Mouse (Mus musculus): Measurements from ENCODE around the gene Gmps. TPM values are rescaled to one million over a fixed set of nuclear protein-coding genes. Genes with fewer than 3 reads are reported as not detected.

The Gmps gene
- total RNA-seq (2021) = 10 to 100 TPM; 39.1 to 40.8 TPM
- long read RNA-seq, experiment 1, full-length matches to known transcripts = 38 of 45 reads
- long read RNA-seq, experiment 1, partial matches to known transcripts = 3 of 45 reads
- long read RNA-seq, experiment 1, other reads (novel, unspliced or antisense) = 4 of 45 reads
- long read RNA-seq, experiment 2, full-length matches to known transcripts = 28 of 36 reads
- long read RNA-seq, experiment 2, partial matches to known transcripts = 3 of 36 reads
- long read RNA-seq, experiment 2, other reads (novel, unspliced or antisense) = 5 of 36 reads

GRCm38 (mm10) chr3:63975955-63976908 lies at the start of gene Gmps:
Gene Gmps (plus strand): TSS chr3:63976106.
- peak; percentile 91 to 93 for DNase-seq (ENCODE audit: low spot score in 2 of 2)
- intact Hi-C loops (cut with DNase I) = no loop called here

DNA sequence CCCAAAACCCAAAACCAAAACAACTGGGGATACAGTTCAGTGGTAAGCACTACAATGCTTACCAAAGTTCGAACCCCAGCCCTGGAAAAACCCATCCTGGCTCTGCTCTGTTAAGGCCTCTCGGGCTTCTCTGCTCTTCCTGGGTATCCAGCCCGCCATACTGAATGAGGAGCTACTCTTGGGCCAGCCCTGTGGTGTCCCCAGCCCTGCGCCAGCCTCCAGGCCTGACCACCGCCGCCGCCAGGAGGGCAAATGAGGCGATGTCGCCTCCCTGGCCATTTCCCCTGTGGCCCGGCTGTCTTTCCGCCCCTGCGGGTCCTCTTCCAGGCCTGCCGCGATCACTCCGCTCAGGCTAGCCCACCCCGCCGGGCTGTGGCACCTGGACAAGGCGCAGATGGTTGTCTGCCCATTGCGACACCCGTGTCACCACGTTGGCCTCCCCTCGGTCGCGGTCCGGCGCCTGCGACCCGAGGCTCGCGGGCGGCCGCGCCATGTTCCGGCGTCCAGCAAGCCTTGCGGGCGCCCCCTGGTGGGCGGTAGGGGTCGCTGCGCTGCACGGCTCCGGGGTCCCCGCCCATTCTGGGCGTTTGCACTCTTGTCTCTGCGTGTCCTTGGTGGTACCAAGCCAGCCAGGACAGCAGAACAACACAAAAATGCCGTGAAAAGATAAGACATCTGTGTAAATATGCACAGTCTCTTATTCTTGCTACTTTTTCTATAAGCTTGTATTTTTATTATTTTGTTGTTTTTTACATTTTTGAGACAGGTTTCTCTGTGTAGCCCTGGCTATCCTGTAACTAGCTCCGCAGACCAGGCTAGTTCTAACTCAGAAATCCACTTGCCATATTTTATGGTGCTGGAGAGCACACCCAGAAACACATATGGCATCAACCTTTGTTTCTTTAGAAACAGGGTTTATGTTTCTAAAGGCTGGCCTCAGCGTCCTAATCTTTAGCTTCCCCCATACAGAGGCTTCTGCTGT lies 46.7 kb upstream of the Gmps start, which contains the start of gene E130311K13Rik:
TSS of gene E130311K13Rik (minus strand) at position 595 of the 982 bp plus-strand sequence.
- intact Hi-C loops (cut with DNase I) = no loop called here

DNA sequence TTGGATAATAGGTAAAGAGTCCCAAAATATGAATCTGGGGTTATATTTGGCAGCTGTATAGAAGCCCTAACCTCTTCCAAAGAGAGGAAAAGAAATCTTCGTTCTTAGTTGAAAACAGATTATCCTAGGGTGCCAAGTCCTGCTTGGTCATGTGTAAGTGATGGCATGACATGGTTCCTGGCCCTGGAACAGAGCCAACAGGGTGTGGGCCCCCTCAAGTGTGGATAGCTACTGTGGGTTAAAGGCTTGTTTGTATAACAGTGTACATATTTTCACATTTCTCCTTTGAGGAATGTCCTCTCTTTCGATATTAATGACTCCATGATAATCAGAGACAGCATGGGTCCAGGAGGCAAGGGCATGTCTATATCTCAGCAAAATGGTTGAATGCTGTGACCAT lies 37.0 kb upstream of the Gmps start:
- intact Hi-C loops (cut with DNase I) = no loop called here
- DNase-seq (ENCODE audit: low spot score in 2 of 2) = no peak

More for the DNA sequence above, 46.7 kb upstream of the Gmps start, which contains the start of gene E130311K13Rik:
- peak; percentile 87 to 92 for DNase-seq (ENCODE audit: low spot score in 2 of 2)

- intact Hi-C loops (cut with DNase I) = no loop called here
- peak; percentile 56 to 78 for DNase-seq (ENCODE audit: low spot score in 2 of 2)
Measured at GRCm38 (mm10) chr3:63941204-63941850, 34.6 kb upstream of the Gmps start.

DNA sequence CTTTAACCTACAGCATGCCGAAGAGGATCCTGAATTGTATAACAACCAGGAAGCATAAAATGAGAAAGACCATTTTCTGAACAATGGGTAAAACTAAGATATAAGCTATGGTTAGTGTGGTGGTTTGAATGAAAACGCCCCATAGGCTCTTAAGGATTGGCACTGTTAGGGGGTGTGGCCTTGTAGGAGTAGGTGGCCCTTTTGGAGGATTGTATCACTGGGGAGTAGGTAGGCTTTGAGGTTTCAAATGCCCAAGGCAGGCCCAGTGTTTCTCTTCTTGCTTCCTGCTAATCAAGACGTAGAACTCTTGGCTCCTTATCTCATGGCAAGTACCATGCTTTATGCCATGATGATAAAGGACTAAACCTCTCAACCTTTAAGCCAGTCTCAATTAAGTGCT lies 26.1 kb upstream of the Gmps start:
- intact Hi-C loops (cut with DNase I) = no loop called here
- no peak for DNase-seq (ENCODE audit: low spot score in 2 of 2)

DNA sequence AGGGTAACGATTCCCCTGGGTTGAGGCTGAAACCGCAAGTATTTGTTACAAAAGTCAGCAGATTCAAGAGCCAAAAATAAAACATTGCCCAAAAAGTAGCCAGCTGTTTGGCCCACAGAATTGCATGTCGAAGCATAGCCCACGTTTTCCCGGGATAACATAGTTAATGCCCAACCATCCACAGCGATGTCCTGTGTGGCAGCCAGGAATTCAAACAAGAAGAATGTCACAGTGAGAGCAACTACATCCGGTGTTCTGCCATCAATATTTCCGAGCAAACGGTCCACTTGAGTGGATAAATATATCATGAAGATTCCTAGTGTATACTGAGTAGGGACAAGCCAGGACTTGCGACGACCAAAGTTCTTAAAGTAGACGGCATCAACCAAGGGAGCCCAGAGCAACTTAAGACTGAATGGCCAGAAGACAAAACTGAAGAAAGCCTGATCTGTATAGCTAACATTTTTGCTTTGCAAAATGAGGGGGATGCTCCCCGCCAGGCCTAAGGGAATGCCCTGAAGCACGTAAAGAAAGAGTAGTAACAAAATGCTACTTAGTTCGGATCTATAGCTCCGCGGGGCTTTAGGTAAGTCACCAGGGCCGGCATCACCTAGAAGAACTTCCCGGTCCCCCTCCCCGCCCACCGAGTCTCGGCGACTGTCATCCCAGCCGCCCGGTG lies 12.3 kb upstream of the Gmps start:
- peak in 1 of 2 experiments; percentile 10 for DNase-seq (ENCODE audit: low spot score in 2 of 2)
- intact Hi-C loops (cut with DNase I) = no loop called here

GRCm38 (mm10) chr3:63964100-63964921 lies 11.6 kb upstream of the Gmps start, which contains the start of gene Slc33a1:
Gene Slc33a1 (minus strand): TSS chr3:63964768.
- intact Hi-C loops (cut with DNase I) = no loop called here
- DNase-seq (ENCODE audit: low spot score in 2 of 2) = peak; percentile 100

DNA sequence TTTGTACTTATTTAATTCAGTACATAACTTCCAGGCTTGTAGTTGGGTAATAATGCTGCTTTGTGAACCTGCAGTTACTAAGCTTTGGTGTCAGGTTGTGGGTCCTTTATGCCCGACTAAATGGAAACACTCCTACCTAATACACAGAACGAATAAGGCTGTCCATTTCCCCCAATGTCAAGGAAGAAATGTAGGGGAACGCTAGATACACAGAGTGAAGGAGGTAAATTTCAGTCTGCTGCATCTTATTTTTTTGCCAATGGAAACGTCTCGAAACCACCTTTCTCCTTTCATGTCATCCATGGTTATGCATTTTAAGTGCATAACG lies 11.0 kb upstream of the Gmps start:
- intact Hi-C loops (cut with DNase I) = no loop called here
- no peak for DNase-seq (ENCODE audit: low spot score in 2 of 2)

DNA sequence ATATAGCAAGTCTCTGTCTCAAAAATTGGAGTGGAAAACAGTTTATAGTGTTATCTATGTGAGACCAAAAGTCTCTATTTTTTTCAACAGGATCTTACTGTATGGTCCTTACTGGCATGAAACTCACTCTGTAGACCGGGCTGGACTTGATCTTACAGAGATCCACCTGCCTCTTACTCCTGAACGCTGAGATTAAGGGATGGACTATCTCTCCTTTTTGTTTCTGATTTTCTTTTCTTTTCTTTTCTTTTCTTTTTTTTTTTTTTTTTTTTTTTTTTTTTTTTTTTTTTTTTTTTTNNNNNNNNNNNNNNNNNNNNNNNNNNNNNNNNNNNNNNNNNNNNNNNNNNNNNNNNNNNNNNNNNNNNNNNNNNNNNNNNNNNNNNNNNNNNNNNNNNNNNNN lies 10.0 kb upstream of the Gmps start:
- DNase-seq (ENCODE audit: low spot score in 2 of 2) = no peak
- intact Hi-C loops (cut with DNase I) = no loop called here

DNA sequence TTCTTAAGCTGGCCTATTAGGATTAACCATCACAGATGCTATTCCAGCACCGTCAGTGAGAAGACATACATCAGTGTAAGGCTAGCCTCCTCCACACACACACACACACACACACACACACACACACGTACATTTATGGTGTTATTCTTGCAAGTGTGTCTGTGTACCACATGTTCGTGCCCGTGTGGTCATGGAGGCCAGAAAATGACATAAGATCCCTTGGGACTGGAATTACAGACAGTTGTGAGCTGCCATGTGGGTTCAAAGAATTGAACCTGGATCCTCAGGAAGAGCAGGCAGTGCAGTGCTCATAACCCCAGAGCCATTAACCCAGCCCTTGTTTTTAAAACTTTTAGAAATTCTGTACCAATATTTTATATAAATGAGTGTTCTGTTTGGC lies 2.0 kb downstream of the Gmps start:
- intact Hi-C loops (cut with DNase I) = no loop called here
- DNase-seq (ENCODE audit: low spot score in 2 of 2) = no peak

GRCm38 (mm10) chr3:63986656-63987055 lies 10.8 kb downstream of the Gmps start:
- no peak for DNase-seq (ENCODE audit: low spot score in 2 of 2)
- intact Hi-C loops (cut with DNase I) = no loop called here

DNA sequence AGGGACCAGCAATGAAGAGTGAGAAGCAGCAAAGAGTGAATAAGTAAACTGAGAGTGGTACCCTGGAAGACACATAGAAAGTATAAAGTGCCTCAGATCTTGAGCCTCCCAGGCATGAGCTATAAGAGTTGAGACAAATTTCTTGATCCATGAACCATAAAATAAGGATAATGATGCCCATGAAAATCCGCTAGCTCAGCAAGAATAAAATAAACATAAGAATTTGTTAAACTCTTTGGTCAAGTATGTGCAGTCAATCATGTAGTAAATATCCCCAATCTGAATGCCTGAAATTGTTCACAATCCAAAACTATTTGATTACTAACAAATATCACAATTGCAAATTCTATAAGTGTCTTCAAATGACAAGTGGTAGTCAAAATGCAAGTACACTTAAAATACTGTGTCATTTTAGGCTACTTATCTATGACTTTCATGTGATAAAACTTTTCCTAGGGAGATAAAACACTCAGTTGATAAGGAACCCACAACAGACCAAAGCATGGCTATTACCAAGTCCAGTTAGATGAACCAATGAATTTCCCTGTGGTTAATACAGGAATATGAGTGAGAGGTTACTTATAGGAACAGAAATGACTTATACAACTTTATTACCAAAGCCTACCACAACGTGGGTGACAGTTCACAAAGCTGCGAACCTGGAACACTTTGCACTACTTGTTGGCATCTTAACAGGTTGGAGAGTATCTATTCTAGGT lies 13.0 kb downstream of the Gmps start:
- DNase-seq (ENCODE audit: low spot score in 2 of 2) = no peak
- intact Hi-C loops (cut with DNase I) = no loop called here

- no peak for DNase-seq (ENCODE audit: low spot score in 2 of 2)
- intact Hi-C loops (cut with DNase I) = no loop called here
Measured at GRCm38 (mm10) chr3:64021436-64021835, 45.5 kb downstream of the Gmps start.

GRCm38 (mm10) chr3:64021867-64022266 lies 46.0 kb downstream of the Gmps start:
- DNase-seq (ENCODE audit: low spot score in 2 of 2) = no peak
- intact Hi-C loops (cut with DNase I) = no loop called here

GRCm38 (mm10) chr3:64029846-64030245 lies 53.9 kb downstream of the Gmps start:
- intact Hi-C loops (cut with DNase I) = no loop called here
- no peak for DNase-seq (ENCODE audit: low spot score in 2 of 2)

GRCm38 (mm10) chr3:64038136-64038841 lies 62.4 kb downstream of the Gmps start:
- intact Hi-C loops (cut with DNase I) = loop anchor here (2.0 kb wide), 1 partner anchor 753 kb away; no protein-coding TSS in a partner anchor
- no peak for DNase-seq (ENCODE audit: low spot score in 2 of 2)
